Mouse (Mus musculus) bone marrow macrophage, adult 2 months (primary cell): ENCODE data around the gene Rnf144b.

Experiments
- CTCF ChIP-seq: IDR thresholded peaks from 2 replicates; pipeline ENCODE4 v1.5.1; 2012; ENCODE audit warnings: low read depth, mild to moderate bottlenecking, low read length, moderate library complexity
- POLR2A ChIP-seq: IDR thresholded peaks from 2 replicates; pipeline ENCODE4 v1.6.1; 2012; ENCODE audit warnings: mild to moderate bottlenecking, low read depth, low read length, borderline replicate concordance

DNA sequence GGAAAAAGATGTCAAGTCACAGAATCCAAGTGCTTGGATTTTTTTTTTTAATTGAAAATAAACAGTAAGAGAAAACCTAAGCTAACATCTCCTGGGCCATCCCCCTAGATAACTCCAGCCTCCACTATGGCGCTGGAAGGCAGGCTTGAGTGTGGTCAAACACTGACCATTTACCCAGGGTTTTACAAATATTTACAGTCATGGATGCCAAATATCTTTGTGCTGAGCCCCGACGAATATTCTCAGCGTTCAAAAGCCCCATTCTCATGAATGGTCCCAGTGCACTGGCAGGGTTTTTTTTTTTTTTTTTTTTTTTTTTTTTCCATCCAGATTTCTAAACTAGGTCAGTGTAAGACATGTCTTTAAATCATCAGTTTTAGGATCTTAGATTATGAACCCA is 73.0 kb downstream of the Rnf144b start:
- TF ChIP-seq POLR2A (no peak), CTCF (no peak)
